8 mouse cellular contexts compared by ENCODE assay signal in genomic region chr7:28741709-28742438, GRCm38 (mm10). TPM values are rescaled to one million over a fixed set of nuclear protein-coding genes. Genes with fewer than 3 reads are reported as not detected.
A peak's percentile ranks its signal among the peaks of the same experiment; 100 is the strongest.
DNase-seq lines count a peak whose midpoint lies in the region; ATAC-seq lines count a peak whose summit lies in the region.

Gene Mrps12, minus strand, starts transcription at chr7:28741820.
Gene Sars2, plus strand, starts transcription at chr7:28741992.

- peak; percentile 96 for ATAC-seq in megakaryocyte progenitor cell, adult 5-6 weeks (replicated peaks; ENCODE audit: poor library complexity)

- DNase-seq in adipocyte (ENCODE audit: low spot score), result peak; percentile 97
- DNase-seq in embryo, embryonic 10 days (ENCODE audit: low spot score), result peak; percentile 97
- DNase-seq in gastrocnemius, postnatal 10 days, result peak; percentile 95
- peak; percentile 99 for DNase-seq in induced T-regulatory cell, adult 2 months (ENCODE audit: low read depth)
- peak; percentile 97 to 98 for DNase-seq in left cerebral cortex, adult 9 months (ENCODE audit: low spot score in 2 of 2)
- DNase-seq in right cerebral cortex, postnatal 14 days, result peak; percentile 90
- DNase-seq in urinary bladder, postnatal 36 days (ENCODE audit: low spot score in 2 of 2), result peak; percentile 93 to 95

RNA-seq across cellular contexts. Expression of gene Mrps12, which starts in this region (rescaled TPM):
- 10 to 100 TPM; 40.2 to 46.5 TPM for total RNA-seq in gastrocnemius, postnatal 10 days (2021)
- 104 and 122 TPM in 2 replicates for total RNA-seq in megakaryocyte progenitor cell, adult 5-6 weeks (2015)
- total RNA-seq in megakaryocyte progenitor cell, adult 5-6 weeks (2017), result 44.1 and 59.1 TPM in 2 replicates

RNA-seq across cellular contexts. Expression of gene Sars2, which starts in this region (rescaled TPM):
- total RNA-seq in gastrocnemius, postnatal 10 days (2021), result 10 to 100 TPM; 16.2 to 18.6 TPM
- total RNA-seq in megakaryocyte progenitor cell, adult 5-6 weeks (2015), result 8.1 and 8.8 TPM in 2 replicates
- total RNA-seq in megakaryocyte progenitor cell, adult 5-6 weeks (2017), result 13.5 and 15.7 TPM in 2 replicates

Comparison
In these comparisons a context has a peak if more than half of its experiments do, and no peak if none do; other contexts are left out.
1. Peak in every context shown above with its lines: DNase-seq and ATAC-seq.